Mouse (Mus musculus) lung, adult 2 months (tissue): Measurements from ENCODE around the gene Mc3r.

Experiments used
- CTCF ChIP-seq: fragments of 200-500 bp; IDR thresholded peaks from 2 replicates; pipeline ENCODE4 v1.5.1; 2011; ENCODE audit warnings: mild to moderate bottlenecking, low read length, control low read depth; ENCODE audit not compliant: insufficient read depth
- POLR2A ChIP-seq: fragments of 200-500 bp; IDR thresholded peaks from 2 replicates; pipeline ENCODE4 v1.6.1; 2011; ENCODE audit warnings: low read depth, mild to moderate bottlenecking, control low read depth, low read length, borderline replicate concordance; ENCODE audit errors: extremely low read depth

DNA sequence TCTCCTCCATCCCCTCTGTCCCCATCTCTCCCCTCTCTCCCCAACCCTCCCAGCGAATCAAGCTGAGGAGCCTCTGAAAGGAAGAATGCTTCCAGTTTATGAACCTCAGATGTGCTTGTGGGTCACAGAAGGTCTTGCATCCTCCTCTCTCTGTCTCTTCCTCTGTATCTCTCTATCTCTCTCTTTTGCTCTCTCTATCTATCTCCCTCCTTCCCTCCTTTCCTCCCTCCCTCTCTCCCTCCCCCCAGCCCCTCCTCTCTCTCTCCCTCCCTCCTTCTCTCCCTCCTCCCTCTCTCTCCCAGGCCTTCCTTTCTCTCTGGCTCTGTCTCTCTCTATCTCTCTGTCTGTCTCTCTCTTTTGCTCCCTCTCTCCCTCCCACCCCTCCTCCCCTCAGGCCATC is 50.2 kb downstream of the Mc3r start:
- TF ChIP-seq CTCF (no peak), POLR2A (no peak)
